Mouse (Mus musculus): ENCODE results near the gene Phospho2. TPM values are rescaled to one million over a fixed set of nuclear protein-coding genes. Genes with fewer than 3 reads are reported as not detected.

Phospho2 gene
- 10 to 100 TPM; 18.6 to 21.2 TPM for total RNA-seq (2023)

GRCm38 (mm10) chr2:69789429-69790069 lies at the start of gene Phospho2, which contains the start of gene Ccdc173:
Gene Phospho2 (plus strand): TSS chr2:69789623.
Gene Ccdc173 (minus strand): TSS chr2:69789575.

DNA sequence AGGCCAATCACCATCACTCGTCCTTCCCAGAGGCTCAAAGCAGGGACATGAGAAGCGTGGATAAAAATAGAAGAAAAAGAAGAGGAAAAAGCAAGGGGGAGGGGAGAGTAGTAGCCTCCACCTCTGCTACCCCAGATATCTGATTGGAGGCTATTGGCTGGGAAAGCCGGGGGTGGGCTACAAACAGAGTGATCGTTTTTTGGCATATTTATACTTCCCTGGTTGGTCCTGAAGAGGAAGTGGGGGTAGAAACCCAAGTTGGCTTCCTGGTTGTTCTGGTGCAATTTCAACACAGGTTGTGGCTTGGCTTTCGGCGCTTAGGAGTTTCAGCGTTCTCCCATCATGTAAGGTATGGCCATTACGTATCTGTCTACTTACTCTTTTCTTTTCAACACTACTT lies 32.3 kb downstream of the Phospho2 start, which contains the start of gene Klhl23:
Gene Klhl23, plus strand, starts transcription at position 234 of the 400 bp plus-strand sequence.

Other genes starting within 250 kb of the Phospho2 start
- not detected for gene Lrp2, start 203.6 kb upstream of the Phospho2 start, total RNA-seq (2023)
- under 1 TPM; 0.68 to 0.90 TPM for gene Bbs5, start 142.5 kb upstream of the Phospho2 start, total RNA-seq (2023)
- gene Klhl41, start 119.5 kb upstream of the Phospho2 start, total RNA-seq (2023), result under 1 TPM; 0.20 to 0.31 TPM
- 1 to 10 TPM; 4.8 to 5.3 TPM for gene Fastkd1, start 76.1 kb upstream of the Phospho2 start, total RNA-seq (2023)
- gene Ppig, start 67.1 kb upstream of the Phospho2 start, total RNA-seq (2023), result 10 to 100 TPM; 51.0 to 60.3 TPM
- gene Ccdc173, start within 50 bp of the Phospho2 start, total RNA-seq (2023), result 1 to 10 TPM in 1 of 2 experiments, under 1 TPM in 1; 0.51 to 1.4 TPM
- 1 to 10 TPM; 6.0 to 8.3 TPM for gene Klhl23, start 32.3 kb downstream of the Phospho2 start, total RNA-seq (2023)
- gene Ssb, start 71.9 kb downstream of the Phospho2 start, total RNA-seq (2023), result 10 to 100 TPM; 89.0 to 98.2 TPM
- gene Mettl5, start 96.0 kb downstream of the Phospho2 start, total RNA-seq (2023), result 10 to 100 TPM in 1 of 2 experiments, 1 to 10 TPM in 1; 9.4 to 10.0 TPM
- gene Ubr3, start 107.6 kb downstream of the Phospho2 start, total RNA-seq (2023), result 10 to 100 TPM; 40.7 to 41.2 TPM
- gene Myo3b, start 249.5 kb downstream of the Phospho2 start, total RNA-seq (2023), result not detected

All from neutrophil, adult 83 days (primary cell).